Mouse (Mus musculus): ENCODE data around the gene Fscn1. TPM values are rescaled to one million over a fixed set of nuclear protein-coding genes. Genes with fewer than 3 reads are reported as not detected.

The Fscn1 gene
- polyA plus RNA-seq, 1 experiment = 3.2 TPM

DNA sequence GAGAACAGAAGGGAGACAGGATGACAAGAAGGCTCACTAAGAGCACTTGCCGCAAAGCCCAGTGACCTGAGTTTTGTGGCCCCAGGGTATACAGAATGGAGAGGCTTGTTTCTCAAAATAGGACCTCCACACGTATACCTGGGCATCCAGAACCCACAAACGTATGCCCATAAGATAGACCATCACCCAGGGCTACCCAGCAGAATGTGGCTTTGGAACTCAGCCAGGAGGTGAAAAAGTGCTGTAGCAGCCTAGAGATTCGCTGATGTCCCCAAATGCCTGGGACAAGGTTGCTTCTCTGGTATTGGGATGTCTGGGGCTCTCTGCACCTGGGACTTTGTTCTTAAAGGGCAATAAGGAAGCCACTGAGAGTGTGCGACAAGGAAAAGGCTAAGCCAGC, 37.9 kb upstream of the Fscn1 start:
- TF ChIP-seq CTCF (IDR thresholded peaks at IDR 0.05; ENCODE audit: low read depth, low read length) (no peak), POLR2A (IDR thresholded peaks at IDR 0.05; ENCODE audit: borderline replicate concordance, low read depth, low read length) (no peak)
- no peak overlapping the region for H3K4me3 ChIP-seq (ENCODE audit: insufficient read depth, low read length)
- no peak overlapping the region for H3K27ac ChIP-seq (ENCODE audit: insufficient read depth, low read depth, low read length)
- peaks cover 47% of the 10 kb centered on the region for H3K4me1 ChIP-seq (ENCODE audit: control insufficient read depth, insufficient read depth, low read length)

DNA sequence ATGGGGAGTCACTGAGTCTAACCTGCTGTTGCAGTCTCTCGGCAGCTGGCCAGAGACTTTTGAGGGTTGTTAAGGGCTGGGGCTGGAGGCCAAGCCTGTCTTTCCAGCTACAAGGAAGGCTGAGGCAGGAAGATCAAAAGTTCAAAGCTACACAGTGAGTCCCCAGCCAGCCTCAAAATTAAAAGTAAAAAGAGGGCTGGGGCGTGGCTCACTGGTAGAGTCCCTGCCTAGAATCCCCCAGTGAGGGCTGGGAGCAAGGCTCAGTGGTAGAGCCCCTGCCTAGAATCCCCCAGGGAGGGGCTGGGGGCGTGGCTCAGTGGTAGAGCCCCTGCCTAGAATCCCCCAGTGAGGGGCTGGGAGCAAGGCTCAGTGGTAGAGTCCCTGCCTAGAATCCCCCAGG, 36.4 kb upstream of the Fscn1 start:
- no peak overlapping the region for H3K27ac ChIP-seq (ENCODE audit: insufficient read depth, low read depth, low read length)
- no peak overlapping the region for H3K4me3 ChIP-seq (ENCODE audit: insufficient read depth, low read length)
- TF ChIP-seq POLR2A (IDR thresholded peaks at IDR 0.05; ENCODE audit: borderline replicate concordance, low read depth, low read length) (no peak), CTCF (IDR thresholded peaks at IDR 0.05; ENCODE audit: low read depth, low read length) (no peak)
- peaks cover 58% of the 10 kb centered on the region for H3K4me1 ChIP-seq (ENCODE audit: control insufficient read depth, insufficient read depth, low read length)

DNA sequence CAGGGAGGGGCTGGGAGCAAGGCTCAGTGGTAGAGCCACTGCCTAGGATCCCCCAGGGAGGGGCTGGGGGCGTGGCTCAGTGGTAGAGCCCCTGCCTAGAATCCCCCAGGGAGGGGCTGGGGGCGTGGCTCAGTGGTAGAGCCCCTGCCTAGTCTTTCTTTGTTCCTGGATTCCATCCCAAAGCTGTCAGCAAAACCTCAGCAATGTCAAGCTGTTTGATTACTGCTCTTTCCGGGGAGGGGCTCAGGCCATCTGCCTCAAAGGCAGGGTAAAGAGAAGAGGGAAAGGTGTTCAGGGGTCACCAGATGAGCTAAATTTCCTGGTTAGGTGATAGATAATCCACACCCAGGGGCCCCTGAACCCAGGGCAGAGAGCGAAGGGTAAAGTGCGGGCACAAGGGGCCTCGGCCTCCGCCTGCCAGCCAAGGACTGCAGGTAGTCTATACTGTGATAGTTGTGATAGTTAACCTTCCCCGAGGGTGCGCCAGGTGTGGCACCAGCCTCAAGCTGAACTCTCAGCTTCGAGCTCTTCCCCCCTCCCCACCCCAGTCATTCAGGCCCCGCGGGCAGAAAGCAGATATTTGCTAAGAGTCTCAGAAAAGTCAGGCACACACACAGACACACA, 35.7 kb upstream of the Fscn1 start:
- Histone ChIP-seq H3K4me3 (ENCODE audit: insufficient read depth, low read length) (no peak overlapping the region), H3K27ac (ENCODE audit: insufficient read depth, low read depth, low read length) (no peak overlapping the region), H3K4me1 (ENCODE audit: control insufficient read depth, insufficient read depth, low read length) (peaks cover 59% of the 10 kb centered on the region)
- no peak for TF ChIP-seq POLR2A (IDR thresholded peaks at IDR 0.05; ENCODE audit: borderline replicate concordance, low read depth, low read length)
- no peak for TF ChIP-seq CTCF (IDR thresholded peaks at IDR 0.05; ENCODE audit: low read depth, low read length)

DNA sequence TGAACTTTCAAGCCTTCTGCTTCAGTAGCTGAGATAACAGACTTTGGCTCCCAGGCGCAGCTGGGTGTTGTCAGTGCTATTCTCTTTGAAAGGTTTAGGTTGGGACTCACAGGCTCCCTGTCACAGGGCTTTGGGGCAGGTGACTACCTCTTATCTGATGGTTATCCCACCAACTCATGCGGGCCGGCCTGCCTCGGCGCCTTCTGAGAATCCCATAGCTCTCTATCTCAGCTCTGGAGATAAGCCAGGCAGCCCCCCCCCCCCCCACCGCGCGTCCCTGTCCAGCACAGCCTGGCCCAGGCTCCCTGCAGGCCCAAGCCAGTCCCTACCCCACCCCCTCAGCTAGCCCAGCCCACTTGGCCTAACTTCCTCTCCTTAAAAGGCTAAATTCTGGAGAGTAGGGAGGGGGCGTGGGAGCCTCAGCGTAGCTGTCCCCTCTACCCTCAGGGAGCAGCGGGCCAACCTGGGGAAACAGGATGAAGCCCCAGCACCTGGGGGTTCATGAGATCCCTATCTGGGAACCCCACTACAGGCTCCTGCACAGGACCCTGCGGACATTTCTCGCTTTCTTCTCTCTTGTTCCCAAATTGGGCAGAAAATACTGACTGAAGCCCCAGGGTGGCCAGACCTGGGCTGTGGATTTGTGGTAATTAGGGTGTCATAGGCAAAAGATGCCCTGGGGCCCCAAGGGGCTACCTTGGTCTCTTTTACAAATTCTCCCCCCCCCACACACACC, 33.8 kb upstream of the Fscn1 start:
- H3K4me1 ChIP-seq (ENCODE audit: control insufficient read depth, insufficient read depth, low read length) = peaks cover 53% of the 10 kb centered on the region
- TF ChIP-seq POLR2A (IDR thresholded peaks at IDR 0.05; ENCODE audit: borderline replicate concordance, low read depth, low read length) (no peak), CTCF (IDR thresholded peaks at IDR 0.05; ENCODE audit: low read depth, low read length) (0 out of 2 replicates have a peak, but pooled peaks have one; percentile 4)
- no peak overlapping the region for H3K4me3 ChIP-seq (ENCODE audit: insufficient read depth, low read length)
- no peak overlapping the region for H3K27ac ChIP-seq (ENCODE audit: insufficient read depth, low read depth, low read length)

DNA sequence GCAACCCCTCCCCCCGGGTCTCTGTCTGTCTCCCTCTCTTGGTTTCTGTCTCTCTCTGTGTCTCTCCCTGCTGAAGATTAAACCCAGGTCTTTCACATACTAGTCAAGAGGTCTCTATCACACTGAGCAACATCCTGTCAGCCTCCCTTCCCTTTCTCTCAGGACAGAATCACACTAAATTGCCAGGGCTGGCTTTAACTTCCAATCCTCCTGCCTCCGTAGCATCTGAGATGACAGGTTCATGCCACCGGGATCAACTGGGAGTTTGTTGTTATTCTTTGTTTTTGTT, 33.3 kb upstream of the Fscn1 start:
- Histone ChIP-seq H3K4me3 (ENCODE audit: insufficient read depth, low read length) (no peak overlapping the region), H3K4me1 (ENCODE audit: control insufficient read depth, insufficient read depth, low read length) (peaks cover 50% of the 10 kb centered on the region), H3K27ac (ENCODE audit: insufficient read depth, low read depth, low read length) (no peak overlapping the region)
- TF ChIP-seq CTCF (IDR thresholded peaks at IDR 0.05; ENCODE audit: low read depth, low read length) (no peak), POLR2A (IDR thresholded peaks at IDR 0.05; ENCODE audit: borderline replicate concordance, low read depth, low read length) (no peak)

DNA sequence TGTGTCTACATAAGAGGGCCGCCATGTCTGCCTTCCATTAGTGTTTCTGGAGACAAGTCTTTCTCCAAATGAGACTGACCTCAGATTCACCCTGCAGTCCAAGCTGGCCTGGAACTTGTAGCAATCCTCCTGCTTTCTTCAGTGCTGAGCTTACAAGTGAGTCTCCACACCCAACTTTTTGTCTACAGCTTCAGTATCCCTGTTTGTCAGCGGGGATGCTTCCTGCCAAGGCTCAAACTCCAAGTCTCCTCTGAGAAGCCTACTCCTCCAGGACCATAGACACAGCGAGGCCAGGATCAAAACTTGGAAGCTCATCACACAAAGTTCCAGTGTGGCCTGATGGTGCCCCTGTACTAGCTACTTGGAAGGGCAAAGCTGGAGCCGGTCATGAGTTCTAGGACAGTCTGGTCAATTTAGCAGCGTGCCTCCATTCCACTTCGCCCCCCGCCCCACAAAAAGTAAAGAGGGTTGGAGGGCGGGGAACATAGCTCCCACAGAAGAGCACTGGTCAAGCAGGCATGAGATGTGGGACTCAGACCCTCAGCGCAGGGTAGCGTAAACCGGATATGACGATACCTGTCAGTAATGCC, 32.7 kb upstream of the Fscn1 start:
- no peak overlapping the region for H3K27ac ChIP-seq (ENCODE audit: insufficient read depth, low read depth, low read length)
- no peak overlapping the region for H3K4me3 ChIP-seq (ENCODE audit: insufficient read depth, low read length)
- no peak for TF ChIP-seq CTCF (IDR thresholded peaks at IDR 0.05; ENCODE audit: low read depth, low read length)
- no peak for TF ChIP-seq POLR2A (IDR thresholded peaks at IDR 0.05; ENCODE audit: borderline replicate concordance, low read depth, low read length)
- peaks cover 45% of the 10 kb centered on the region for H3K4me1 ChIP-seq (ENCODE audit: control insufficient read depth, insufficient read depth, low read length)

DNA sequence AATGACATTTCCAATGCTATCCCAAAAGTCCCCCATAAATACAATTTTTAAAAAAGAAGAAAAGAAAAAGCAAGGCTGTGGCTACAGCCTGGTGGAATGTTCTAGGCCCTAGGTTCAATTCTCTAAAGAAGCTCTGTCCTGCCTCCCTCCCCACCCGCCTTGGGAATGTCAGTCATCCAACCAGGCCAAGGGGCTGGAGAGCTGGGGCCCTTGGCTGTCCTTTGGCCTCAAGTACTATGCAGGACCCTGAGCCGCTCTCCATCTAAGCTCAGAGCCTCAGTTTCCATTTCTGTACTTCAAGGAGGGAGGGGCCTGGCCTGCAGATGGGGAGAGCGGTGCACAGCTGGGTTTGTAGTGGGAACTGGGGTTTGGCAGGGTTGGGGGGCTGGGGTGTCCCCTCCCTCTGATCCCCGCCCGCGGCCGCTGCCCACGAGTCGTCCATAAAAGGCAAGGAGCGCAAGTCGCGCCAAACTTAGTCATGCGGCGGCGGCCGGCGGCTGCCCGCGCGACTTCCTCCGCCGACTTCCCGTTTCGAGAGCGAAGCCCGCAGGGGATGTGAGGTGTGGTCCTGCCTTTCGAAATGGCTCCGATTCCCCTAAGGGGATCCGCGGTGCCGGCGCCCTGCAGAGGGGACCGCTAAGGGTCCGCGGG, 31.3 kb upstream of the Fscn1 start:
- TF ChIP-seq CTCF (IDR thresholded peaks at IDR 0.05; ENCODE audit: low read depth, low read length) = no peak
- no peak; the same call in 1 of the 2 replicates for TF ChIP-seq POLR2A (IDR thresholded peaks at IDR 0.05; ENCODE audit: borderline replicate concordance, low read depth, low read length)
- Histone ChIP-seq H3K4me3 (ENCODE audit: insufficient read depth, low read length) (peak overlapping the region; percentile 71), H3K4me1 (ENCODE audit: control insufficient read depth, insufficient read depth, low read length) (peaks cover 41% of the 10 kb centered on the region)

DNA sequence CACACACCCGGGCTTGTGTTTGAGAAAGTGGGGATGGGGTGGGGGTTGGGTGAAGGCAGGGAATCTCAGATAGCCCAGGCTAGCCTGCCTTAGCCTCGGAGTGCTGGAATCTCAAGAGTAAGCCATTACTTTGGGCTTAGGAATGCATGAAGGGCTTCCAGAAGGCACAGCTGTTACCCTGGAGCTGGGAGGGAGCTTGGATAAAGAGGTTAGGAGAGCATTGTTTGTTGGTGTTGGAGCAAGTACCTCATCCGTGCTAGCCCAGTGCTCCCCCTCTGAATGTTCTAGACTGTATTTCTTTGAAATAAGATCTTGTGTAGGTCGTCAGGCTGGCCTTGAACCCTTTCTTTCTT, 30.8 kb upstream of the Fscn1 start:
- TF ChIP-seq POLR2A (IDR thresholded peaks at IDR 0.05; ENCODE audit: borderline replicate concordance, low read depth, low read length) = no peak
- TF ChIP-seq CTCF (IDR thresholded peaks at IDR 0.05; ENCODE audit: low read depth, low read length) = no peak
- peak overlapping the region; percentile 71 for H3K4me3 ChIP-seq (ENCODE audit: insufficient read depth, low read length)
- peaks cover 41% of the 10 kb centered on the region for H3K4me1 ChIP-seq (ENCODE audit: control insufficient read depth, insufficient read depth, low read length)
- peak overlapping the region; percentile 90 for H3K27ac ChIP-seq (ENCODE audit: insufficient read depth, low read depth, low read length)

More for the DNA sequence above, 31.3 kb upstream of the Fscn1 start:
- peak overlapping the region; percentile 90 for H3K27ac ChIP-seq (ENCODE audit: insufficient read depth, low read depth, low read length)

DNA sequence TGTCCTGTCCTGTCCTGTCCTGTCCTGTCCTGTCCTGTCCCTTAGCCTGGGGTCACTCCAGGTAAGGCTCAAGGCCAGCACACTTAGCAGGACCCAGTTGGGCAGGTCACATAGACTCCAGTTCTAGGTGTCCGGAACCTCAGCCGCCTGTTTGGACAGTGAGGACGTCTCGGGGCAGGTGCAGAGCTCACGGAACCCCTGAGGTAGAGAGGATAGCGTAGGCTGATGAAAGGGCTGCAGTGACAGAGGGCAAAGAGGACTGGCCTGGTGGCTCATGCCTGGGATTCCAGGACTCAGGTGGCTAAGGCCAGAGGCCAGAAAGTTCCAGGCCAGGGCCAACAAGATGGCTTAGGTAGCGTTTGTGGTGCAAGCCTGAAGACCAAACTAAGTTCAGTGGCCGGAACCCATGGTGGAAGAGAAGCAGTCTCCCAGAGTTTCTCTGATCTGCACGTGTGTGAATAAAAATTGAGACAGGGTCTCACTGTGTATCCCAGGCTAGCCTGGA, 28.9 kb upstream of the Fscn1 start:
- no peak overlapping the region for H3K27ac ChIP-seq (ENCODE audit: insufficient read depth, low read depth, low read length)
- no peak overlapping the region for H3K4me3 ChIP-seq (ENCODE audit: insufficient read depth, low read length)
- peaks cover 35% of the 10 kb centered on the region for H3K4me1 ChIP-seq (ENCODE audit: control insufficient read depth, insufficient read depth, low read length)
- TF ChIP-seq POLR2A (IDR thresholded peaks at IDR 0.05; ENCODE audit: borderline replicate concordance, low read depth, low read length) (no peak), CTCF (IDR thresholded peaks at IDR 0.05; ENCODE audit: low read depth, low read length) (no peak)

Data from bone marrow macrophage, adult 2 months (primary cell).